Mouse (Mus musculus) small intestine, adult 2 months (tissue): ENCODE results near the gene Kptn. TPM values are rescaled to one million over a fixed set of nuclear protein-coding genes. Genes with fewer than 3 reads are reported as not detected.

Experiments used
- H3K27ac ChIP-seq: fragments of 200-500 bp; 2 replicates; pipeline ENCODE4 v1.5.1; 2012; ENCODE audit warnings: low read depth, low read length, control low read depth, inconsistent platforms; ENCODE audit not compliant: insufficient read depth
- H3K27me3 ChIP-seq: fragments of 200-500 bp; 2 replicates; pipeline ENCODE4 v1.6.1; 2012; ENCODE audit warnings: mild to moderate bottlenecking, moderate library complexity, low read length, inconsistent platforms; ENCODE audit not compliant: control insufficient read depth, insufficient read depth
- H3K36me3 ChIP-seq: fragments of 200-500 bp; 2 replicates; pipeline ENCODE4 v1.6.1; 2012; ENCODE audit warnings: mild to moderate bottlenecking, low read length, control low read depth, inconsistent platforms; ENCODE audit not compliant: control insufficient read depth, insufficient read depth
- H3K4me1 ChIP-seq: fragments of 200-500 bp; 2 replicates; pipeline ENCODE4 v1.6.1; 2012; ENCODE audit warnings: low read length, inconsistent platforms, mixed read lengths; ENCODE audit not compliant: control insufficient read depth, insufficient read depth, insufficient read length
- H3K4me3 ChIP-seq: fragments of 200-500 bp; 2 replicates; pipeline ENCODE4 v1.5.1; 2012; ENCODE audit warnings: low read depth, mild to moderate bottlenecking, control low read depth, inconsistent platforms, low read length, moderate library complexity
- CTCF ChIP-seq: fragments of 200-500 bp; IDR thresholded peaks from 2 replicates; pipeline ENCODE4 v1.5.1; 2012; ENCODE audit warnings: low read depth, mild to moderate bottlenecking, control low read depth, inconsistent platforms, low read length, moderate library complexity, mixed read lengths; ENCODE audit not compliant: insufficient replicate concordance, insufficient read length; ENCODE audit errors: extremely low read depth
- POLR2A ChIP-seq: fragments of 200-500 bp; IDR thresholded peaks from 2 replicates; pipeline ENCODE4 v1.6.1; 2012; ENCODE audit warnings: low read depth, mild to moderate bottlenecking, control low read depth, inconsistent platforms, low read length, moderate library complexity
- WGBS: fragments of 180-500 bp; shearing (Covaris S2); methylation state at CpG from one replicate; pipeline ENCODE4 v1.1.7; 2018; 5-methylcytosine and 5-hydroxymethylcytosine counted together
- polyA plus RNA-seq: library from polyadenylated mRNA; depleted of rRNA; stranded (reverse); fragments of >200 nt; gene quantifications from 2 replicates; pipeline ENCODE4 v1.2.3, GENCODE M21; 2012

The Kptn gene
- polyA plus RNA-seq, 1 experiment = 31.2 TPM

- WGBS = 6% methylated on average over 7 of the region's 7 CpGs
- peaks cover 10% of the 10 kb centered on the region for H3K27me3 ChIP-seq
- H3K4me3 ChIP-seq = no peak overlapping the region
- peaks cover 6% of the 10 kb centered on the region; the same call in 1 of the 2 replicates for H3K4me1 ChIP-seq
- TF ChIP-seq POLR2A (no peak), CTCF (no peak)
- H3K27ac ChIP-seq = no peak overlapping the region
- no peaks in the 10 kb centered on the region for H3K36me3 ChIP-seq
Measured at GRCm38 (mm10) chr7:16132161-16132581, 12.5 kb downstream of the Kptn start.

- H3K4me3 ChIP-seq = no peak overlapping the region
- H3K27ac ChIP-seq = no peak overlapping the region
- peaks cover 10% of the 10 kb centered on the region for H3K27me3 ChIP-seq
- WGBS = 51% methylated on average over 3 of the region's 3 CpGs
- H3K4me1 ChIP-seq = peaks cover 6% of the 10 kb centered on the region; the same call in 1 of the 2 replicates
- H3K36me3 ChIP-seq = no peaks in the 10 kb centered on the region
- TF ChIP-seq CTCF = no peak
- no peak for TF ChIP-seq POLR2A
Measured at GRCm38 (mm10) chr7:16132926-16133325, 13.2 kb downstream of the Kptn start.

GRCm38 (mm10) chr7:16133691-16134090 is 14.0 kb downstream of the Kptn start:
- Histone ChIP-seq H3K27me3 (peaks cover 10% of the 10 kb centered on the region), H3K27ac (no peak overlapping the region), H3K4me1 (peaks cover 6% of the 10 kb centered on the region; the same call in 1 of the 2 replicates), H3K36me3 (no peaks in the 10 kb centered on the region), H3K4me3 (no peak overlapping the region)
- 91% methylated on average over 9 of the region's 9 CpGs for WGBS
- TF ChIP-seq POLR2A (no peak), CTCF (no peak)

- H3K27me3 ChIP-seq = peaks cover 10% of the 10 kb centered on the region
- peaks cover 3% of the 10 kb centered on the region; the same call in 1 of the 2 replicates for H3K4me1 ChIP-seq
- H3K36me3 ChIP-seq = no peaks in the 10 kb centered on the region
- no peak overlapping the region for H3K27ac ChIP-seq
- TF ChIP-seq CTCF = no peak
- no peak for TF ChIP-seq POLR2A
- no peak overlapping the region for H3K4me3 ChIP-seq
- WGBS = 60% methylated on average over 7 of the region's 7 CpGs
Measured at GRCm38 (mm10) chr7:16134951-16135392, 15.3 kb downstream of the Kptn start.

GRCm38 (mm10) chr7:16146489-16147410 is 27.1 kb downstream of the Kptn start:
- Histone ChIP-seq H3K27me3 (no peaks in the 10 kb centered on the region), H3K36me3 (no peaks in the 10 kb centered on the region), H3K27ac (no peak overlapping the region), H3K4me3 (no peak overlapping the region), H3K4me1 (no peaks in the 10 kb centered on the region)
- TF ChIP-seq POLR2A = no peak
- 44% methylated on average over 27 of the region's 27 CpGs for WGBS

GRCm38 (mm10) chr7:16147643-16148042 is 27.9 kb downstream of the Kptn start:
- Histone ChIP-seq H3K27ac (no peak overlapping the region), H3K36me3 (no peaks in the 10 kb centered on the region), H3K4me1 (no peaks in the 10 kb centered on the region), H3K4me3 (no peak overlapping the region), H3K27me3 (no peaks in the 10 kb centered on the region)
- WGBS = 15% methylated on average over 15 of the region's 15 CpGs
- TF ChIP-seq CTCF (no peak), POLR2A (no peak)

GRCm38 (mm10) chr7:16149241-16149640 is 29.5 kb downstream of the Kptn start:
- Histone ChIP-seq H3K4me1 (no peaks in the 10 kb centered on the region), H3K36me3 (no peaks in the 10 kb centered on the region), H3K27me3 (no peaks in the 10 kb centered on the region), H3K4me3 (no peak overlapping the region), H3K27ac (no peak overlapping the region)
- WGBS = 49% methylated on average over 5 of the region's 5 CpGs
- no peak for TF ChIP-seq POLR2A
- TF ChIP-seq CTCF = no peak
